Mouse (Mus musculus) heart, postnatal 25 days (tissue): Measurements from ENCODE around the gene Rpp40. TPM values are rescaled to one million over a fixed set of nuclear protein-coding genes. Genes with fewer than 3 reads are reported as not detected.

Experiments used
- DNase-seq: peaks from one replicate; pipeline ENCODE4 v3.0.0; 2022; ENCODE audit warnings: low spot score
- intact Hi-C: fragments of 180-260 bp; cut with DNase I; formaldehyde crosslinking; loops from one replicate; pipeline ENCODE4 v1.15.1; 2025
- total RNA-seq, 2 experiments: library from RNA; stranded (reverse); gene quantifications; 2 replicates each; pipeline ENCODE4 v1.2.3; 2021

The Rpp40 gene
- total RNA-seq = 1 to 10 TPM; 2.9 to 5.1 TPM

DNA sequence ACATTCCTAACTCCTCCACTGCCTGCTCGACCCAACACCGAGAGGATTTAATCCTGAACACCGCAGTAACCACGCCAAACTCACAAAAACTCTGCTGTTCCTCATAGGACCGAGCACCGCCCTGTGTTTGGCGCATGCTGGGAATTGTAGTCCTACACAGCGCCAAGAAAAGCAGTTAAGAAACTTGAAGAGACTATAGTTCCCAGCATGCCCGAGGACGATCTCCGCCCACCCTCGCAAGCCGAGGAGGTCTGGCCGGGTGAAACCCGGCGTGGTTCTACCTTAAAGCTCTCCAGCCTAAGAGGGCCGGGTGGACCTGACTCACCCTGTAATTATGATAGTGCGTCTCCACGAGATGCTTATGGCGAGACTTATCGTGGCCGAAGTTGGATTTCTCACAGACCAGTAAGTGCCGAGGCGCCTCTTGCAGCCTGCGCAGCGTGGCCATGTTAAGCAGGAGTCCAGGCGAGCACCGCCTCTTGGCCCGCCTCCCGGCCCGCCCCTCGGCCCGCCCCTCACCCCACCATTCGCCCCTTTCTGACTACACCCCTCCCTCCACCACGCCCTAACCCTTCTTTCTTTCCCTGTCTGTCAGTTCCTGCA lies at the start of gene Rpp40:
Gene Rpp40 (minus strand): TSS at position 481 of the 603 bp plus-strand sequence.
- intact Hi-C loops = loop anchor here (5.0 kb wide), 1 partner anchor 164 kb away; no protein-coding TSS in a partner anchor
- DNase-seq = peak; percentile 87

- intact Hi-C loops = loop anchor here (5.0 kb wide), 1 partner anchor 63 kb away; no protein-coding TSS in a partner anchor
- no peak for DNase-seq
These were observed 43.8 kb upstream of the Rpp40 start for GRCm38 (mm10) chr13:35949814-35950455.

- intact Hi-C loops = loop anchor here (1.0 to 5.0 kb wide), 3 partner anchors 60 to 917 kb away; no protein-coding TSS in a partner anchor
- DNase-seq = peak; percentile 20
These were observed 41.3 kb upstream of the Rpp40 start for GRCm38 (mm10) chr13:35947354-35948000.

GRCm38 (mm10) chr13:35946659-35947353 lies 40.6 kb upstream of the Rpp40 start:
- intact Hi-C loops = loop anchor here (1.0 to 5.0 kb wide), 3 partner anchors 60 to 916 kb away; no protein-coding TSS in a partner anchor
- no peak for DNase-seq

DNA sequence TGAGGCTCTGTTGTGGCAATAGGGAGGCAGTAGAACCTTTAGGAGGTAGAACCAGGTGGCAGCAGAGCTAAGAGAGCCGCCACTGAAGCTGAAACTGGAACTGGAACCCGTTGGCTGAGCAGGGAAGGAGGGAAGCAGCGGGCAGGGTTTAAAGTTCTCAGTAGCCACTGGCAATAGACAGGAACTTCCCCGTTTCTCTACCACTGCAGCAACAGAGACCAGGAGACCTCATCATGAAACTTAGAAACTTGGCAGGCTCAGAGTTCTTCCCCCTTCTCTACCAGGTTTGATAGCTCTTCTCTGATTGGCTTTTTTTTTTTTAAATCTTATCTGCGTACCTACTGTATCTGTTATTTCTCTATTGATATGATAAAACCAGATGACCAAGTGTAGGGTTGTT lies 34.8 kb upstream of the Rpp40 start:
- DNase-seq = no peak
- intact Hi-C loops = no loop called here

DNA sequence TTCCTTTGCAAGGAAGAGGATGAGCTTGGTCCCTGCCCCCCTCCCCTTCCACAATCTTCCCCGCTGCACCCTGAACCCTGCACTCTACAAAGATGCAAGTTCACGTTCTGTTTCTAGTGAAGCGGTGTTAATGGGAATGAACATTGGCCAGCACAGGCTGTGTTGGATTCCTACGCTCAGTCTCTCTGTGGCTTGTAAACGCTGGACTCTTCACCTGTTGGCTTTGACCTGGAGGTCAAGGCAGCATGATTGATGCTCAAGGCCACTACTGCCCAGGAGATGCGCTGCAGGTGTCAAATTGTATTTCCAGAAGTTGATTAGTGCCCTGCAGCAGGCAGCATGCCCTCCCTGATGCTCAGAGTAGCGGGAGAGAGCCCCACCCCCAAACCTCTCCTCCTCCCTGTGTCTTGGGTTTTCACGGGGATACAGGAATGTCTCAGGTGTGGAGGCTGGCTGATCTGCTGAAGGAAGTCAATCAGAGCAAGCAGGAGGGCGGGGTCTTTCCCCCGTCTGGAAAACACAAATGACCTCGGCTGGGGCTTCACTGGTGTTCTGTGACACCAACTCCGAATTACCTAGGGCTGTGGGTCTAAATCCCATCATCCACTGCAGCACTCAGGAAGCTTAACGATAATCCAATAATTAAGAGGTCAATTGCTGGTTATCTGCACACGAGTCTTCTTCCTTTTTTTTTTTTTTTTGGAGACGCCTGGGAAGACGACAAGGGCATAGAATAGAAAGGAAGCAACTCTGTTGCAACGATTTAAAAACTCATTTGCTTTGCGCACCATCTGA lies 33.9 kb upstream of the Rpp40 start:
- intact Hi-C loops = no loop called here

DNA sequence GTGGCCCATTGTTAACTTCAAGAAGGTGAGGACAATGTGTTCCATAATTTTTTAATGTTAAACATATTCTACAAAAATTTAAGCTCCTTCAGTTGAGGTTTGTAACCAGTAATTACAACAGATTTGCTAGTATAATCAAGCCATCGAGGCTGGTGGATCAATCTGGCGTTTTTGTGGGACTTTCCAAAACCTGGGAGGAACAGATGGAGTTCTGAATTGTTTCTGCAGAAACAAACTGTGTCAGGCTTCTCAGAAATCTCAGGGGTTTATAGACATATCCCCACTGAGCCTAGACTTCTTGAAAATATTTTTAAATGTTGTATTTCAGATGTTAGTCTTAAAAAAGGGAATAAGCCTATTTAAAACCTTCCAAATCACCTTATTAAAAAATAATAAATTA lies 31.8 kb upstream of the Rpp40 start:
- DNase-seq = no peak
- intact Hi-C loops = no loop called here

More for the DNA sequence above, 33.9 kb upstream of the Rpp40 start:
- no peak for DNase-seq

- DNase-seq = no peak
- intact Hi-C loops = no loop called here
These were observed 5.3 kb upstream of the Rpp40 start for GRCm38 (mm10) chr13:35911476-35911875.

DNA sequence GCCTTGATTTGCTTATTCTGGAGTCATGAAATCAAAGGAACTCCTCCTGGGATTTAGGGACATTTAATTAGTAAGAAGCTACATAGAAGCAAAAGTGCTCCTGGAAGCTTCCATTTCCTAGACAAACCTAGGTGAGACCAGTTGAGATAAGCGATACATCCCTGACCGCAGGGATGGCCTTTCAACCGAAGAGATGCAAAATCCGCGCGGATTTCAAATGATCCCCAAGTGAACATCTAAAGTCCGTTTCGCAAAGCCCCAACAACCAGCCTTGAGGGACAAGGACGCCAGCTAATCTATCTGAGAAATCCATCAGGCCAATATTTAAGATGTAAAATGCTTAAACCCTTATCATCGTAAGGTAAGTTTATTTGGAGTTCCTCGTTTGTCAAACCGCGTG lies 781 bp downstream of the Rpp40 start:
- DNase-seq = no peak
- intact Hi-C loops = loop anchor here (5.0 kb wide), 1 partner anchor 163 kb away; no protein-coding TSS in a partner anchor

- intact Hi-C loops = no loop called here
- DNase-seq = no peak
These were observed 13.3 kb downstream of the Rpp40 start for GRCm38 (mm10) chr13:35892866-35893265.

- intact Hi-C loops = loop anchor here (5.0 kb wide), 1 partner anchor 61 kb away; no protein-coding TSS in a partner anchor
- DNase-seq = peak; percentile 23
These were observed 19.9 kb downstream of the Rpp40 start for GRCm38 (mm10) chr13:35886121-35886725.

GRCm38 (mm10) chr13:35880555-35881046 lies 25.6 kb downstream of the Rpp40 start:
- no peak for DNase-seq
- intact Hi-C loops = no loop called here

DNA sequence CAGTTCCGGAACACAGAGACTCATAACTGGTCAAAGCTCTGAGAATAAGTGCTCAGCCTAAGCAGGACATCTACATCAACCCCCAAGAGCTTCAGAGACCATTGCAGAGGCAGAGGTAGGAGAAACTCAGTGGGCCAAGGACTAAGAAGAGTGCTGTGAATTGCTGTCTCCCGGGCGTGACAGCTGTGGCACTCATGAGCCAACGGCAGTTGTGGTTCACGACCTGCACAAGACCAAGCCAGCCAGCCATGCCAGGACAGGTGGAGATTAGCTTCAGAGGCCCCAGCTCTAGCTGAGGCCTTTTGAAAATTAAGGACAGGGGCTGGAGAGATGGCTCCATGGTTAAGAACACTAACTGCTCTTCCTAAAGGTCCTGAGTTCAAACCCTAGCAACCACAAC lies 26.6 kb downstream of the Rpp40 start:
- intact Hi-C loops = no loop called here
- DNase-seq = no peak

GRCm38 (mm10) chr13:35879068-35879467 lies 27.1 kb downstream of the Rpp40 start:
- no peak for DNase-seq
- intact Hi-C loops = no loop called here

DNA sequence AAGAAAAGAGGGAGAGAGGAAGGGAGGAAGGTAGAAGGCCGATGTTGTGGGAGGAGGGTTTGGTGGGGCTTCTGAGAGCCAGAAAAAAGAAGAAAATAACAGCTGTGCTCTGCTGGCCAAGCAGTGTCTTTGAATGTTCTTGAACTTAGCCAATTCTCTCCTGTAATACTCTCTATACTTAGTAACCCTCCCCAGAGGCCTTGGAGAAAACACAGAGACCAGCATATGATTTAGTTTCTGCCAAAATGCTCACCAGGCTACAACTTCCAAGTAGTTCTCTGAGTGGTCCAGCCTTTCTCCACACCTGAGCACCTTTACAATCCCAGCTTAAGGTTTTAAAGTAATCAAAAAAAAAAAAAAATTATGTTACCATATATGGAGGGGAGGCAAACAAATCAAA lies 27.9 kb downstream of the Rpp40 start:
- no peak for DNase-seq
- intact Hi-C loops = no loop called here

- intact Hi-C loops = no loop called here
These were observed 30.8 kb downstream of the Rpp40 start for GRCm38 (mm10) chr13:35875396-35875795.

DNA sequence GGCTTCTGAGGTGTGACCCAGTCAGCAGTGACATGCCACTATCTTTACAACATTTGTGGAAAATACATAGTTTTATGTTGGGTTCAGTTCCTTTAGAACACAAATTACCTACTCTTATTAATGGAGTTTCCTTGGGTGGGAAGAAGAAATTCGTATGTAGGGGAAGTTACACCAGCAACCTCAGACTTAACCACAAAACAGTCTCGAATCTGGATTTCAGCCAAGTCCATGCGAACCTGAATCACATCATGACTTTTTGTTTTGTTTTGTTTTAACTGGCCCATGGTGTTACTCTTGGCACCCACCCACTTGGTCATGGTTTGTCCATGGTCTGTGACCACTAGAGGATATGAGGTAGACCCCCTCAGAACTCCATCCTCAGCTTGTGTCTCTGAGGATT lies 35.1 kb downstream of the Rpp40 start:
- intact Hi-C loops = no loop called here
- DNase-seq = no peak

More at GRCm38 (mm10) chr13:35875396-35875795, 30.8 kb downstream of the Rpp40 start:
- no peak for DNase-seq

DNA sequence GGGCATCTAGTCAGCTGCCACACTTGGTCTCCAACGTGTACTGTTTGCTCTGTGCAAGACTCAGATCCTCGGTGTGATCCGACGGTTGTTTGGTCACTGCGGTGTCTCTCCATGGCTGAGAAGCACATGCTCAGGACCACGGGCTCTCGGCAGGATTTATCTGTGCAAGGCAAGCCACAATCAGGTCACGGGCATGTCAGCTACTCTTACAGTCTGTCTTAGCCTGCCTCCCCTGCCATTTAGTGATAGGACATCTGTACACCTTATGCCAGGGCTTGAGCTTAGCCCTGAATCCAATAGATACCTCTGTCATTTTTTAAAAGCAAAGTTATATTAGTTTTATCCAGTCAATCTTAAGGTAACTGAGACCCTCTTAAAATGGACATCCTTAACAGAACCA lies 35.5 kb downstream of the Rpp40 start:
- DNase-seq = no peak
- intact Hi-C loops = no loop called here

GRCm38 (mm10) chr13:35860916-35861315 lies 45.2 kb downstream of the Rpp40 start:
- DNase-seq = no peak
- intact Hi-C loops = no loop called here
